Mouse (Mus musculus): ENCODE data around the gene Olfr1499.
"Not testable (repeated sequence)": the region's sequence is repeated elsewhere in the genome, so short reads cannot be mapped to it uniquely, and the experiment has no call there.

GRCm38 (mm10) chr19:13805486-13805885 lies 13.8 kb downstream of the Olfr1499 start:
- not testable (repeated sequence) for TF ChIP-seq POLR2A (IDR thresholded peaks at IDR 0.05; ENCODE audit: control insufficient read depth, extremely low read depth, insufficient read depth, low read length, poor library complexity); CTCF (IDR thresholded peaks at IDR 0.05; ENCODE audit: borderline replicate concordance, control insufficient read depth, extremely low read depth, insufficient read depth, low read length, poor library complexity)
